Mouse (Mus musculus) hindbrain, embryonic 12.5 days (tissue): ENCODE results near the gene Mfng. TPM values are rescaled to one million over a fixed set of nuclear protein-coding genes. Genes with fewer than 3 reads are reported as not detected.

Source experiments
- ATAC-seq: fragments of 200-750 bp; cut with Nextera tagmentation; 2 replicates; pipeline ENCODE4 v1.8.0; 2017; ENCODE audit warnings: moderate TSS enrichment; ENCODE audit not compliant: low FRiP score
- H3K27ac ChIP-seq: fragments of 300-500 bp; sonication (generic); 2 replicates; pipeline ENCODE4 v1.5.1; 2016; ENCODE audit warnings: mild to moderate bottlenecking
- H3K27me3 ChIP-seq: fragments of 300-500 bp; sonication (generic); 2 replicates; pipeline ENCODE4 v1.6.1; 2016; ENCODE audit warnings: mild to moderate bottlenecking
- H3K36me3 ChIP-seq: fragments of 300-500 bp; sonication (generic); 2 replicates; pipeline ENCODE4 v1.6.1; 2016; ENCODE audit warnings: mild to moderate bottlenecking
- H3K4me1 ChIP-seq: fragments of 300-500 bp; sonication (generic); 2 replicates; pipeline ENCODE4 v1.6.1; 2016
- H3K4me2 ChIP-seq: fragments of 300-500 bp; sonication (generic); replicated peaks from 2 replicates; pipeline ENCODE4 v1.6.1; 2016; ENCODE audit warnings: mild to moderate bottlenecking
- H3K4me3 ChIP-seq: fragments of 300-500 bp; sonication (generic); 2 replicates; pipeline ENCODE4 v1.5.1; 2016; ENCODE audit warnings: mild to moderate bottlenecking
- H3K9ac ChIP-seq: fragments of 300-500 bp; sonication (generic); 2 replicates; pipeline ENCODE4 v1.6.1; 2016; ENCODE audit warnings: mild to moderate bottlenecking, moderate library complexity
- H3K9me3 ChIP-seq: fragments of 300-500 bp; sonication (generic); replicated peaks from 2 replicates; pipeline ENCODE4 v1.6.1; 2016; ENCODE audit warnings: mild to moderate bottlenecking
- WGBS: fragments of 180-500 bp; shearing (Covaris S2); methylation state at CpG from one replicate; pipeline ENCODE4 v1.1.7; 2016; 5-methylcytosine and 5-hydroxymethylcytosine counted together
- polyA plus RNA-seq: library from polyadenylated mRNA; unstranded; fragments of >200 nt; fragmentation: Nextera tagmentation; extraction: Ambion mirVana; gene quantifications from 2 replicates; pipeline ENCODE4 v1.2.1, GENCODE M21; 2016

The Mfng gene
- polyA plus RNA-seq, 1 experiment from 2014 or later: 58.0 TPM

DNA sequence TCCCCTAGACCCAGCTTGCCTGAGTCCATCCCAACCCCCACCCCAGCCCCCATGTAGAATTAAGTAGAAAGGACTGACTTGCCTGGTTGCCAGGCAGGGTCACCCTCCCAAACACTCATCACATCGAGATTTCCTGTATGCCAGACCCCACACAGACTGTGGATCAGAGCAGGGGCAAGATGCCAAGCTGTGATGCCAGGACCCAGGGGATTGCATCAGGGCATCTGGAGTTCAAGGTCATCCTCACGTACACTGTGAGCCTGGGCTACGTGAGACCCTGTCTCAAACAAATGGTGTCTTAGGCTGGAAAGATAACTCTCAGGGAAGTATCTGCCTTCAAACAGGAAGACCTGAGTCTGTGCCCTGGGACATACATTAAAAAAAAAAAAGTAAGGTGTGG, 66.6 kb downstream of the Mfng start:
- no peaks in the 10 kb centered on the region for H3K9me3 ChIP-seq
- peaks cover 35% of the 10 kb centered on the region for H3K4me1 ChIP-seq
- no peak overlapping the region for H3K9ac ChIP-seq
- H3K4me3 ChIP-seq: no peak overlapping the region
- peaks cover 14% of the 10 kb centered on the region for H3K27me3 ChIP-seq
- no peak for ATAC-seq
- H3K27ac ChIP-seq: no peak overlapping the region
- H3K36me3 ChIP-seq: no peaks in the 10 kb centered on the region
- 62% methylated on average over 3 of the region's 3 CpGs for WGBS
- no peak overlapping the region for H3K4me2 ChIP-seq

Other genes starting within 250 kb of the Mfng start
- gene C1qtnf6, start 242.1 kb downstream of the Mfng start, polyA plus RNA-seq: 11.6 and 13.0 TPM in 2 replicates
- gene Sstr3, start 228.8 kb downstream of the Mfng start, polyA plus RNA-seq: 0.09 and 0.57 TPM in 2 replicates
- gene Rac2, start 200.7 kb downstream of the Mfng start, polyA plus RNA-seq: 4.9 and 5.7 TPM in 2 replicates
- 6.3 and 7.8 TPM in 2 replicates for gene Cyth4, start 176.4 kb downstream of the Mfng start, polyA plus RNA-seq
- gene Elfn2, start 54.7 kb downstream of the Mfng start, polyA plus RNA-seq: 2.4 and 2.5 TPM in 2 replicates
- 2.7 and 2.9 TPM in 2 replicates for gene Card10, start 29.6 kb upstream of the Mfng start, polyA plus RNA-seq
- 15.1 and 15.6 TPM in 2 replicates for gene Cdc42ep1, start 69.1 kb upstream of the Mfng start, polyA plus RNA-seq
- gene Lgals2, start 82.1 kb upstream of the Mfng start, polyA plus RNA-seq: not detected in 2 replicates
- 54.3 and 58.7 TPM in 2 replicates for gene Gga1, start 103.7 kb upstream of the Mfng start, polyA plus RNA-seq
- 0.22 and 0.61 TPM in 2 replicates for gene Gm49510, start 126.2 kb upstream of the Mfng start, polyA plus RNA-seq
- gene Sh3bp1, start 126.3 kb upstream of the Mfng start, polyA plus RNA-seq: 15.5 and 17.4 TPM in 2 replicates
- 48.1 and 49.0 TPM in 2 replicates for gene Pdxp, start 140.4 kb upstream of the Mfng start, polyA plus RNA-seq
- 569 and 595 TPM in 2 replicates for gene Lgals1, start 153.2 kb upstream of the Mfng start, polyA plus RNA-seq
- gene Nol12, start 161.5 kb upstream of the Mfng start, polyA plus RNA-seq: 53.8 and 60.0 TPM in 2 replicates
- gene Triobp, start 174.2 kb upstream of the Mfng start, polyA plus RNA-seq: 44.7 and 52.4 TPM in 2 replicates